Mouse (Mus musculus) gastrocnemius, postnatal 14 days (tissue): ENCODE measurements around the gene Tm9sf3. TPM values are rescaled to one million over a fixed set of nuclear protein-coding genes. Genes with fewer than 3 reads are reported as not detected.
A peak's percentile ranks its signal among the peaks of the same experiment; 100 is the strongest.

ENCODE experiments used
- DNase-seq: peaks from one replicate; pipeline ENCODE4 v3.0.0; 2021; ENCODE audit warnings: mixed read lengths
- intact Hi-C: fragments of 180-260 bp; cut with DNase I; formaldehyde crosslinking; loops from one replicate; pipeline ENCODE4 v1.15.1; 2025; ENCODE audit warnings: low total_unique reads
- total RNA-seq, 2 experiments: library from RNA; stranded (reverse); gene quantifications; 2 replicates each; pipeline ENCODE4 v1.2.3; 2021

Gene Tm9sf3
- total RNA-seq, 2 experiments from 2014 or later, result 73.7 to 78.2 TPM

- intact Hi-C loops, result no loop called here
- no peak for DNase-seq
These were observed 2.6 kb upstream of the Tm9sf3 start for GRCm38 (mm10) chr19:41266251-41266901.

- no peak for DNase-seq
- intact Hi-C loops, result no loop called here
These were observed 568 bp upstream of the Tm9sf3 start for GRCm38 (mm10) chr19:41264331-41264799.

GRCm38 (mm10) chr19:41262712-41263629, 826 bp downstream of the Tm9sf3 start:
- peak; percentile 74 for DNase-seq
- intact Hi-C loops, result no loop called here

- DNase-seq, result no peak
- intact Hi-C loops, result no loop called here
These were observed 3.1 kb downstream of the Tm9sf3 start for GRCm38 (mm10) chr19:41260736-41261135.

GRCm38 (mm10) chr19:41259256-41259655, 4.5 kb downstream of the Tm9sf3 start:
- intact Hi-C loops, result no loop called here
- no peak for DNase-seq

GRCm38 (mm10) chr19:41258707-41259106, 5.1 kb downstream of the Tm9sf3 start:
- DNase-seq, result no peak
- intact Hi-C loops, result no loop called here

- no peak for DNase-seq
- intact Hi-C loops, result no loop called here
These were observed 9.2 kb downstream of the Tm9sf3 start for GRCm38 (mm10) chr19:41254584-41254983.

- no peak for DNase-seq
- intact Hi-C loops, result no loop called here
These were observed 14.8 kb downstream of the Tm9sf3 start for GRCm38 (mm10) chr19:41248968-41249367.

- intact Hi-C loops, result no loop called here
- DNase-seq, result no peak
These were observed 15.5 kb downstream of the Tm9sf3 start for GRCm38 (mm10) chr19:41248271-41248670.

- no peak for DNase-seq
- intact Hi-C loops, result no loop called here
These were observed 17.5 kb downstream of the Tm9sf3 start for GRCm38 (mm10) chr19:41246271-41246670.

- peak; percentile 46 for DNase-seq
These were observed 19.2 kb downstream of the Tm9sf3 start for GRCm38 (mm10) chr19:41244581-41244980.

GRCm38 (mm10) chr19:41241997-41242396, 21.8 kb downstream of the Tm9sf3 start:
- intact Hi-C loops, result loop anchor here (5.0 kb wide), 1 partner anchor 135 kb away; no protein-coding TSS in a partner anchor
- no peak for DNase-seq

More at GRCm38 (mm10) chr19:41244581-41244980, 19.2 kb downstream of the Tm9sf3 start:
- intact Hi-C loops, result loop anchor here (5.0 kb wide), 1 partner anchor 137 kb away; no protein-coding TSS in a partner anchor

GRCm38 (mm10) chr19:41233698-41234097, 30.1 kb downstream of the Tm9sf3 start:
- DNase-seq, result no peak
- intact Hi-C loops, result no loop called here

GRCm38 (mm10) chr19:41208326-41208725, 55.5 kb downstream of the Tm9sf3 start:
- no peak for DNase-seq
- intact Hi-C loops, result no loop called here

- peak; percentile 58 for DNase-seq
- intact Hi-C loops, result no loop called here
These were observed 56.9 kb downstream of the Tm9sf3 start, which contains the start of gene Tll2 for GRCm38 (mm10) chr19:41206811-41207344. Gene Tll2 (minus strand): TSS chr19:41206835.

- intact Hi-C loops, result no loop called here
- no peak for DNase-seq
These were observed 57.6 kb downstream of the Tm9sf3 start for GRCm38 (mm10) chr19:41206041-41206810.

GRCm38 (mm10) chr19:41204159-41205081, 59.4 kb downstream of the Tm9sf3 start:
- intact Hi-C loops, result no loop called here
- DNase-seq, result no peak

GRCm38 (mm10) chr19:41197606-41198005, 66.2 kb downstream of the Tm9sf3 start:
- intact Hi-C loops, result loop anchor here (5.0 kb wide), 1 partner anchor 90 kb away; no protein-coding TSS in a partner anchor
- no peak for DNase-seq
